Mouse (Mus musculus) A20 (cell line): ENCODE measurements around the gene Phf19.

ENCODE experiments used
- DNase-seq: peaks from one replicate; pipeline ENCODE4 v3.0.0-alpha.2; 2011; ENCODE audit warnings: low read depth, low spot score

Phf19 gene

GRCm38 (mm10) chr2:34913218-34914068 lies at the start of gene Phf19:
Gene Phf19, minus strand, starts transcription at chr2:34914026.
- peak; percentile 85 for DNase-seq

GRCm38 (mm10) chr2:34963371-34963956 lies 49.6 kb upstream of the Phf19 start:
- DNase-seq: peak; percentile 96

GRCm38 (mm10) chr2:34962893-34963292 lies 49.1 kb upstream of the Phf19 start:
- peak; percentile 76 for DNase-seq

GRCm38 (mm10) chr2:34962211-34962610 lies 48.4 kb upstream of the Phf19 start:
- no peak for DNase-seq

- no peak for DNase-seq
Measured at GRCm38 (mm10) chr2:34961481-34962036, 47.7 kb upstream of the Phf19 start, which contains the start of gene Traf1. Gene Traf1, minus strand, starts transcription at chr2:34961772.

- DNase-seq: no peak
Measured at GRCm38 (mm10) chr2:34960966-34961365, 47.1 kb upstream of the Phf19 start.

- DNase-seq: no peak
Measured at GRCm38 (mm10) chr2:34960466-34960865, 46.6 kb upstream of the Phf19 start.

- peak; percentile 19 for DNase-seq
Measured at GRCm38 (mm10) chr2:34958582-34958981, 44.8 kb upstream of the Phf19 start.

- peak; percentile 68 for DNase-seq
Measured at GRCm38 (mm10) chr2:34958036-34958435, 44.2 kb upstream of the Phf19 start.

- no peak for DNase-seq
Measured at GRCm38 (mm10) chr2:34957405-34957804, 43.6 kb upstream of the Phf19 start.

GRCm38 (mm10) chr2:34956941-34957340 lies 43.1 kb upstream of the Phf19 start:
- DNase-seq: peak; percentile 27

GRCm38 (mm10) chr2:34954344-34954743 lies 40.5 kb upstream of the Phf19 start:
- DNase-seq: peak; percentile 52

- DNase-seq: no peak
Measured at GRCm38 (mm10) chr2:34953547-34954116, 39.8 kb upstream of the Phf19 start.

- DNase-seq: peak; percentile 48
Measured at GRCm38 (mm10) chr2:34953018-34953417, 39.2 kb upstream of the Phf19 start.

- DNase-seq: no peak
Measured at GRCm38 (mm10) chr2:34951469-34951868, 37.6 kb upstream of the Phf19 start.

- no peak for DNase-seq
Measured at GRCm38 (mm10) chr2:34948622-34949021, 34.8 kb upstream of the Phf19 start.

- no peak for DNase-seq
Measured at GRCm38 (mm10) chr2:34946046-34946445, 32.2 kb upstream of the Phf19 start.

- DNase-seq: no peak
Measured at GRCm38 (mm10) chr2:34945580-34945979, 31.8 kb upstream of the Phf19 start.

GRCm38 (mm10) chr2:34944761-34945160 lies 30.9 kb upstream of the Phf19 start:
- DNase-seq: peak; percentile 46

- no peak for DNase-seq
Measured at GRCm38 (mm10) chr2:34943556-34944120, 29.8 kb upstream of the Phf19 start.

- no peak for DNase-seq
Measured at GRCm38 (mm10) chr2:34941061-34941675, 27.3 kb upstream of the Phf19 start.
